Mouse (Mus musculus): Measurements from ENCODE around the gene Rftn1.

DNA sequence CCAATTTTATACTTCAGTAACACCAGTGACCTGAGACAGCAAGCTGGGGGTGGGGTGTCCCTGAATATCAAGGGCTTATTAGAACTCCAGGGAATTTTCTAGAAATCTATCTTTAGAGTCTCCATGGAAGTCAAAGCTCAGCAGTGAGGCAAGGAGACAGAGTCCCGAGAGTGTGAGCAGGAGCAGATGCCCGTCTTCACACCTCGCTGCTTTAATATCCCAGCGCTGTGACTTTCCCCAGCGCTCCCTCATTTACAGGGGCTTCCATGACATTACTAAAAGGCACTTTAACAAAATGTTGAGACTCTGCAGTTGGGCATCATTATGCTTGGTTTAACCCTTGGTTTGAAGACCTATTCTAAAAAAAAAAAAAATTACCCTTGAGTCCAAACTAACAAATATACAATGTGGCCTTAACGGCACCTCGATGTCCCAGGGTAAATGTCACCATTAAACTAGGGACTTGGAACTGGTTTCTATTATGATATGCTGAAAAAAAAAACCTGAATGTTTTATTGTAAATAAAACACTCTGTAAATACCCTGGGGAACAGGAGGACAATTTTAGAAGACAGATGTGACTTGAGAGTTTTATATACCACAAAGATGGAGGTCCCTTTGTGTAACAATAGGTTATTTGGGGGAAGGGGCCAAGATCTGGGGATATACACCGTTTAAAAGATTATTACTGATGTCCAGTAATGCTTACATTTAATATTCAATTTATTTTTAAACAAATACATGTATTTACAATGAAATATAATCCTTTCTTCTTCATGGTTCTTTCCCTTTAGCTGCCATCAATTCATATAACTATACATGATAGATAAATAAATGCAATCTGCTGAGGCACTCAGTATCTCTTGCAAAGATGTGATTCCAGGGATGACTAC is 123.4 kb downstream of the Rftn1 start:
- TF ChIP-seq CTCF (IDR thresholded peaks at IDR 0.05; ENCODE audit: borderline replicate concordance, control insufficient read depth, extremely low read depth, insufficient read depth, low read length, poor library complexity) (no peak), POLR2A (IDR thresholded peaks at IDR 0.05; ENCODE audit: control insufficient read depth, extremely low read depth, insufficient read depth, low read length, poor library complexity) (no peak)

Measured in thymus, adult 2 months (tissue).